Mouse (Mus musculus): ENCODE data around the gene Spaca6. TPM values are rescaled to one million over a fixed set of nuclear protein-coding genes. Genes with fewer than 3 reads are reported as not detected.

Gene Spaca6
- 81.0 and 82.4 TPM in 2 replicates for polyA plus RNA-seq (2011; ENCODE audit: insufficient read depth, insufficient read length, low read depth, missing spikeins)

DNA sequence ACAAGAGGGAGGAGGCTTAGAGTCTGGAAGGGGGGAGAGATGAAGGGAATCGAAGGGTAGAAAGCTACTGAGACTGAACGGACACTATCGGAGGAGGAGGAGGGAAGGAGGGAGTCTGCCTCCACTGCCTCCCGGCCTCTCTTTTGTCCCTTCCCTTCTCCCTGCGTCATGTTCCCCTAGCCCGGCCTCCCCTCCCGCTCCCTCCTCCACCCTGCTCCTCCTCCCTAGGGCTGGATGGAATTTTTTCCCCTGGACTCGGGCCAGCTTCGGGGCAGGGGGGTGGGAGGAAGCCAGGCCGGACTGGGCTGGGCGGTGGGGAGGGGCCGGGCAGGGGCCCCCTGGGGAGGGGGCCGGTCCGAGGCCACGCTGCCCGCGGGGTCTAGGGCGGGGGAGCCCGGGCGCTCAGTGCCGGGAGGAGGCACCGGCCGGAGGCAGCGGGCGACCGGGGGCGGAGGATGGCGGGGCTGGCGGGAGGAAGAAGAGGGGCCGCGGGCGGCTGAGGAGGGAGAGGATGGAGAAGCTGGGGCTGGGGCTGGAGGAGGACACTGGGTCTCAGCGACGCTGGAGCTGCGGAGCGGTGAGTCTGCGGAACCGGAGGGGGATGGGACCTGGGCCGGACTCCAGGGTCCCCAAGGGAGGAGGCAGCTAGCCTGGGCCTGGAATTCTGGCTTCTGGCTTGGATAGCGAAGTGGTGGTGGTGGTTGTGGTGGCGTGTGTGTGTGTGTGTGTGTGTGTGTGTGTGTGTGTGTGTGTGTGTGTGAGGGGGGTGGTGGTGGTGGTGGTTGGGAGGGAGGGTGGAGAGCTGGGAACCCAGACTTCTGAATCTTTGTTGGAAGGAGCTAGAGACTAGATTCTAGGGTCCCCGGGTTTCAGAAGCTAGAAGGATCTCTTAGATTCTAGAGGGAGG is at the start of gene Spaca6:
Gene Spaca6 (plus strand): TSS at position 408 of the 907 bp plus-strand sequence.
- peak within 1 kb of the TSS; percentile 91 for H3K9ac ChIP-seq (ENCODE audit: low read depth, poor library complexity, severe bottlenecking)
- no peak for TF ChIP-seq CTCF (IDR thresholded peaks at IDR 0.05; ENCODE audit: low read depth, low read length)
- TF ChIP-seq POLR2A (IDR thresholded peaks at IDR 0.05; ENCODE audit: insufficient read depth, low read length), result no peak
- TF ChIP-seq EP300 (IDR thresholded peaks at IDR 0.05; ENCODE audit: insufficient read depth, low read depth, low read length), result no peak
- no peaks in the 10 kb centered on the region for H3K9me3 ChIP-seq (replicated peaks; ENCODE audit: control insufficient read depth, insufficient read depth, low read length, poor library complexity, severe bottlenecking)
- peak within 1 kb of the TSS; percentile 87 for H3K27ac ChIP-seq (ENCODE audit: insufficient read depth, low read length)
- H3K36me3 ChIP-seq (ENCODE audit: control insufficient read depth, insufficient read depth, low read length, poor library complexity, severe bottlenecking), result no peaks in the 10 kb centered on the region; the same call in 1 of the 2 replicates
- no peaks in the 10 kb centered on the region for H3K27me3 ChIP-seq (ENCODE audit: control insufficient read depth, insufficient read depth, low read length, poor library complexity, severe bottlenecking)
- H3K4me1 ChIP-seq (ENCODE audit: control insufficient read depth, insufficient read depth, low read length), result peaks cover 6% of the 10 kb centered on the region
- H3K4me3 ChIP-seq (ENCODE audit: low read depth, low read length), result peak within 1 kb of the TSS; percentile 69

DNA sequence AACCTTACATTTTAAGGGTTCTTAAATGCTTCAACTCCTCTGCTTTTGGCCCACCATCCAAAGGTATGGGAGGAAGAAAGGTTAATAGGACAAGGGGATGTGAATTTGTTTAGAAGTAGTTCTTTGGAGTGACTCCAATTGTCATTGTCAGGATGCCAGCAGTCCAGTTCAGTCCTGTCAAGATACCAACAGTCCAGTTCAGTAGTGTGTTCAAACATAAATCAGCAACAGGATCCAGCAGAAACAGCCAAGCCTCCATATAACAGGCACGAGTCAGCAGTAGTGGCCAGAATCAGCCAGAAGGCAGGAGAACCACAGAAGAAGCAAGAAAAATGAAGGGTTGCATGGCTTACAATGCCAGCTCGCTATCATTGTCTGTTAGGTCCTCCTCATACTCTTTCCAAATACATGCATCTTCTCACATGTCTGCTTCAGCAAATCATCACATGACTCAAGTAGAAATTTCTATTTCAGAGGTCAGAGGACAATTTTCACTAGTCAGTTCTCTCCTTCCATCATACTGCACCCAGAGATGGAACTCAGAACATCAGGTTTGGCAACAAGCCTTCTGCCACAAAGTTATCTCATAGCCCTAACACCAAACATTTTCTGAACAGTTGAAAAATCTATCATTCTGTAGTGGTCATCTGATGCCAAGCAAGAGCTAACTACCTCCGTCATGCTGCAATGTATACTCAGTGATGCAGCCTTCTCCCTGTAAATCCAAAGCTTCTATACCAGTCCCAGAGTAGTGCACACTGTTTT is 35.9 kb upstream of the Spaca6 start:
- no peak overlapping the region for H3K9ac ChIP-seq (ENCODE audit: low read depth, poor library complexity, severe bottlenecking)
- no peaks in the 10 kb centered on the region for H3K36me3 ChIP-seq (ENCODE audit: control insufficient read depth, insufficient read depth, low read length, poor library complexity, severe bottlenecking)
- H3K27me3 ChIP-seq (ENCODE audit: control insufficient read depth, insufficient read depth, low read length, poor library complexity, severe bottlenecking), result no peaks in the 10 kb centered on the region
- H3K27ac ChIP-seq (ENCODE audit: insufficient read depth, low read length), result no peak overlapping the region
- no peak overlapping the region for H3K4me3 ChIP-seq (ENCODE audit: low read depth, low read length)
- TF ChIP-seq CTCF (IDR thresholded peaks at IDR 0.05; ENCODE audit: low read depth, low read length), result no peak
- no peaks in the 10 kb centered on the region for H3K9me3 ChIP-seq (replicated peaks; ENCODE audit: control insufficient read depth, insufficient read depth, low read length, poor library complexity, severe bottlenecking)
- H3K4me1 ChIP-seq (ENCODE audit: control insufficient read depth, insufficient read depth, low read length), result no peaks in the 10 kb centered on the region

DNA sequence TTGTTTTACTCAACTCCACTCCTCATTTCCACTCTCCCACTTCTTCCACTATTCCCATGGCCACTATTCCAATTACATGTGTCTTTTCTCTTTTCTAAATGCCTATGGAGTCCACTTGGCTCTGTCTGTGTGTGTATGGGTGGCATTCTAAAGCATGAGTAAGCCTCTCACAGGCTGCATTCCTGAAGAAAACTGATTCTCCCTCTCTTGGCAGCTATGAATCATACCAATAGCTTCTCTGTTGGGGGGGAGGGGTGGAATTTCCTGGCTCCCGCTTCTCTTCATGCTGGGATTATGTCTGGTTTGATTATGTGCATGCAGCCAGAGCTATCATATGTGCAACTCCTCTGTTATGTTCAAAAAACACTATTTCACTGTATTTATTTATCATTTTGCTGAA is 34.4 kb upstream of the Spaca6 start:
- H3K27ac ChIP-seq (ENCODE audit: insufficient read depth, low read length), result no peak overlapping the region
- H3K9ac ChIP-seq (ENCODE audit: low read depth, poor library complexity, severe bottlenecking), result no peak overlapping the region
- no peaks in the 10 kb centered on the region for H3K4me1 ChIP-seq (ENCODE audit: control insufficient read depth, insufficient read depth, low read length)
- no peaks in the 10 kb centered on the region for H3K27me3 ChIP-seq (ENCODE audit: control insufficient read depth, insufficient read depth, low read length, poor library complexity, severe bottlenecking)
- no peaks in the 10 kb centered on the region for H3K9me3 ChIP-seq (replicated peaks; ENCODE audit: control insufficient read depth, insufficient read depth, low read length, poor library complexity, severe bottlenecking)
- no peaks in the 10 kb centered on the region for H3K36me3 ChIP-seq (ENCODE audit: control insufficient read depth, insufficient read depth, low read length, poor library complexity, severe bottlenecking)
- TF ChIP-seq CTCF (IDR thresholded peaks at IDR 0.05; ENCODE audit: low read depth, low read length) (no peak), EP300 (IDR thresholded peaks at IDR 0.05; ENCODE audit: insufficient read depth, low read depth, low read length) (no peak), POLR2A (IDR thresholded peaks at IDR 0.05; ENCODE audit: insufficient read depth, low read length) (no peak)
- H3K4me3 ChIP-seq (ENCODE audit: low read depth, low read length), result no peak overlapping the region

DNA sequence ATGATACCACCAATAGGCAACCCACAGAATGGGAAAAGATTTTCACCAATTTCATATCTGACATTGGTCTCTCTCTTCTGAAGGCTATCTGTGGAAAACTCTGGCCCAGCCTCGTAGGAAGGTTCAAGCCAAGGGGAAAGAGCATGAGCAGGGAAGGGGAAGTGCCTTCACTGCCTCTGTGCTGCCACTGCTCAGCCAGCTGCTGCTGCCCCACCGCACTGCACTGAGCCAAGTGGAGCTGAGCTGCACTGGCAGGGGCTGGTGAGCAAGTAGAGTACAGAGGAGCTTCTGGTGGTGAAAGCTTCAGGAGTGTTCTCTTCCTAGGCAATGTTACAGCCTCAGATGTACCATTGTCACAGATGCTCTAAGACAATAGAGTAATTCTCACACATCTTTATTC is 31.4 kb upstream of the Spaca6 start:
- Histone ChIP-seq H3K4me3 (ENCODE audit: low read depth, low read length) (no peak overlapping the region), H3K9me3 (replicated peaks; ENCODE audit: control insufficient read depth, insufficient read depth, low read length, poor library complexity, severe bottlenecking) (no peaks in the 10 kb centered on the region), H3K27me3 (ENCODE audit: control insufficient read depth, insufficient read depth, low read length, poor library complexity, severe bottlenecking) (no peaks in the 10 kb centered on the region), H3K27ac (ENCODE audit: insufficient read depth, low read length) (no peak overlapping the region), H3K36me3 (ENCODE audit: control insufficient read depth, insufficient read depth, low read length, poor library complexity, severe bottlenecking) (no peaks in the 10 kb centered on the region), H3K4me1 (ENCODE audit: control insufficient read depth, insufficient read depth, low read length) (no peaks in the 10 kb centered on the region), H3K9ac (ENCODE audit: low read depth, poor library complexity, severe bottlenecking) (no peak overlapping the region)
- TF ChIP-seq POLR2A (IDR thresholded peaks at IDR 0.05; ENCODE audit: insufficient read depth, low read length) (no peak), CTCF (IDR thresholded peaks at IDR 0.05; ENCODE audit: low read depth, low read length) (no peak), EP300 (IDR thresholded peaks at IDR 0.05; ENCODE audit: insufficient read depth, low read depth, low read length) (no peak)

DNA sequence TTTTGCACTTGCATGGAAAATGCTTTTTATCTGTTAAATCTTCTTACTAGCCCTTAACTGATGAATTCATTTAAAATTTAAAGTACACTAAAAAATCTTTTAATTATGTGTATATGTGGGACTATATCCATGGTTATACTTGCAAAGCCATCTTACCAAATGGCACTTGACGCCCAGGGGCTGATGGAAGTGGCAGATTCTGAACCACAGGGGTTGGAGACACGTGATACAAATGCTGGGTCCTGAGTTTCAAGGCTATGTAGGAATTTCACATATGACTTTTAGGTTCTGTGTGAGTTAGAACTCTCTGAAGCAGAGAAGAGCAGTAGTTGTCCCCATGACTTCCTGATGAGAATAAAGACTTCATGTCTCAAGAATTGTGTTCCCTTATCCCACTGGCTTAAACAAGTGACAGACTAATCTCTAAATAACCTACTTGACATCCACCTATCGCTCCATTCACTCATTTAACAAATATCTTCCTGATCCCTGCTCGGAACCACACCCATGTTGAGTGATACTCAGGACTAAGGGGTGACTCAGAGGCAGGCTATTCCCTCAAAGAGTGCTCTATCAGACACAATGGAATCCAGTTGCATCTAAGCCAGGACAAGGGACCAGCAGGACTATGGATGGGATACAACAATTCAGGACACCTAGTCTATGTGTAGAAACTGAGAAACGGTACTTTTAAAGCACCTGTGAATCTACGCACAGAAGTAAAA is 3.2 kb upstream of the Spaca6 start:
- H3K4me1 ChIP-seq (ENCODE audit: control insufficient read depth, insufficient read depth, low read length), result no peaks in the 10 kb centered on the region
- no peak overlapping the region for H3K4me3 ChIP-seq (ENCODE audit: low read depth, low read length)
- H3K36me3 ChIP-seq (ENCODE audit: control insufficient read depth, insufficient read depth, low read length, poor library complexity, severe bottlenecking), result no peaks in the 10 kb centered on the region
- H3K27me3 ChIP-seq (ENCODE audit: control insufficient read depth, insufficient read depth, low read length, poor library complexity, severe bottlenecking), result no peaks in the 10 kb centered on the region
- no peak for TF ChIP-seq POLR2A (IDR thresholded peaks at IDR 0.05; ENCODE audit: insufficient read depth, low read length)
- TF ChIP-seq EP300 (IDR thresholded peaks at IDR 0.05; ENCODE audit: insufficient read depth, low read depth, low read length), result no peak
- TF ChIP-seq CTCF (IDR thresholded peaks at IDR 0.05; ENCODE audit: low read depth, low read length), result no peak
- H3K9ac ChIP-seq (ENCODE audit: low read depth, poor library complexity, severe bottlenecking), result no peak overlapping the region
- no peak overlapping the region for H3K27ac ChIP-seq (ENCODE audit: insufficient read depth, low read length)
- H3K9me3 ChIP-seq (replicated peaks; ENCODE audit: control insufficient read depth, insufficient read depth, low read length, poor library complexity, severe bottlenecking), result no peaks in the 10 kb centered on the region
